Mouse (Mus musculus): ENCODE data around the gene Igsf10. TPM values are rescaled to one million over a fixed set of nuclear protein-coding genes. Genes with fewer than 3 reads are reported as not detected.

Igsf10 gene
- polyA plus RNA-seq, 1 experiment from 2014 or later: 2.3 TPM

Other genes with a start within 250 kb of the Igsf10 start
- gene Gpr171, start 242.6 kb downstream of the Igsf10 start, polyA plus RNA-seq (2015; fragmentation: Nextera tagmentation; extraction: Ambion mirVana): 0.81 and 1.8 TPM in 2 replicates
- gene P2ry14, start 190.8 kb downstream of the Igsf10 start, polyA plus RNA-seq (2015; fragmentation: Nextera tagmentation; extraction: Ambion mirVana): 3.9 and 4.3 TPM in 2 replicates
- 0.22 TPM in 1 of 2 replicates, not detected in the other for gene Gpr87, start 149.3 kb downstream of the Igsf10 start, polyA plus RNA-seq (2015; fragmentation: Nextera tagmentation; extraction: Ambion mirVana)
- gene P2ry13, start 133.5 kb downstream of the Igsf10 start, polyA plus RNA-seq (2015; fragmentation: Nextera tagmentation; extraction: Ambion mirVana): 1.8 and 2.2 TPM in 2 replicates
- 9.8 and 10.4 TPM in 2 replicates for gene P2ry12, start 81.5 kb downstream of the Igsf10 start, polyA plus RNA-seq (2015; fragmentation: Nextera tagmentation; extraction: Ambion mirVana)